Mouse (Mus musculus) CH12.LX (cell line): ENCODE measurements at regions not wholly inside any gene's neighbourhood (a gene's known extent, or its start where the extent isn't known, plus 50 kb on each side); places are given as distances from the start of the nearest gene placed in this dataset.
A peak's percentile ranks its signal among the peaks of the same experiment; 100 is the strongest.

Source experiments
- DNase-seq: peaks from one replicate; pipeline ENCODE4 v3.0.0-alpha.2; 2013; ENCODE audit errors: extremely low read depth
- H3K27ac ChIP-seq: 2 replicates; pipeline ENCODE4 v1.5.1; 2012; ENCODE audit warnings: low read depth, mild to moderate bottlenecking, control low read depth, moderate library complexity; ENCODE audit not compliant: insufficient read depth
- H3K27me3 ChIP-seq: replicated peaks from 2 replicates; pipeline ENCODE3; 2012; ENCODE audit warnings: inconsistent platforms
- H3K36me3 ChIP-seq, 2 experiments: replicated peaks in 1 of 2; 2 replicates each; pipeline versions ENCODE3 to v1.6.1; 2012; ENCODE audit warnings: inconsistent platforms in 1 of 2, low read length in 1 of 2, mild to moderate bottlenecking in 1 of 2, mixed read lengths in 1 of 2, moderate library complexity in 1 of 2; ENCODE audit not compliant: control insufficient read depth in 1 of 2, insufficient read depth in 1 of 2
- H3K4me1 ChIP-seq, 2 experiments: 2 replicates each; pipeline ENCODE4 v1.6.1; 2012; ENCODE audit warnings: inconsistent platforms in 1 of 2, moderate library complexity in 1 of 2; ENCODE audit not compliant: insufficient read depth in 2 of 2, control insufficient read depth in 1 of 2
- H3K4me2 ChIP-seq: 2 replicates; pipeline ENCODE4 v1.6.1; 2012; ENCODE audit warnings: low read depth, mild to moderate bottlenecking, control low read depth; ENCODE audit not compliant: poor library complexity, insufficient read depth, severe bottlenecking
- H3K4me3 ChIP-seq, 3 experiments: fragments of 150-350 bp in 1 of 3; sonication (generic) in 1 of 3; replicated peaks in 1 of 3; 2 replicates each; pipeline versions ENCODE3 to v1.5.1; 2011 to 2012; ENCODE audit warnings: low read depth in 2 of 3, low read length in 2 of 3, mild to moderate bottlenecking in 2 of 3, moderate library complexity in 2 of 3, control low read depth in 1 of 3, improper control_type of control experiment in 1 of 3, inconsistent platforms in 1 of 3, mixed read lengths in 1 of 3; ENCODE audit not compliant: poor library complexity in 1 of 3
- H3K79me2 ChIP-seq: replicated peaks from 2 replicates; pipeline ENCODE4 v1.6.1; 2012; ENCODE audit warnings: mild to moderate bottlenecking, moderate library complexity; ENCODE audit not compliant: control insufficient read depth, poor library complexity, insufficient read depth, severe bottlenecking; ENCODE audit errors: extremely low read depth
- H3K9ac ChIP-seq: 2 replicates; pipeline ENCODE4 v1.6.1; 2012; ENCODE audit warnings: low read depth, mild to moderate bottlenecking, control low read depth, moderate library complexity; ENCODE audit not compliant: insufficient read depth
- H3K9me3 ChIP-seq: replicated peaks from 2 replicates; pipeline ENCODE3; 2012; ENCODE audit warnings: low read length, inconsistent platforms, mixed read lengths
- CHD2 ChIP-seq: IDR thresholded peaks from 2 replicates; pipeline ENCODE4 v1.6.1; 2011; ENCODE audit warnings: low read length, improper control_type of control experiment
- CTCF ChIP-seq, 2 experiments: IDR thresholded peaks in 1 of 2; conservative IDR thresholded peaks in 1 of 2; 2 replicates each; pipeline ENCODE4 v1.5.1; 2011 to 2012; ENCODE audit warnings: low read depth in 2 of 2, low read length in 2 of 2, improper control_type of control experiment in 1 of 2, inconsistent platforms in 1 of 2, mild to moderate bottlenecking in 1 of 2, moderate library complexity in 1 of 2
- E2F4 ChIP-seq: IDR thresholded peaks from 2 replicates; pipeline ENCODE4 v1.6.1; 2011; ENCODE audit warnings: low read depth, low read length, improper control_type of control experiment; ENCODE audit not compliant: insufficient replicate concordance
- EP300 ChIP-seq: IDR thresholded peaks from 2 replicates; pipeline ENCODE4 v1.6.1; 2011; ENCODE audit warnings: low read length, improper control_type of control experiment
- HCFC1 ChIP-seq: IDR thresholded peaks from 2 replicates; pipeline ENCODE4 v1.6.1; 2012; ENCODE audit warnings: low read depth, mild to moderate bottlenecking, inconsistent platforms, low read length, improper control_type of control experiment
- IRF4 ChIP-seq: IDR thresholded peaks from 2 replicates; pipeline ENCODE4 v1.6.1; 2014; ENCODE audit warnings: low read depth, mild to moderate bottlenecking, inconsistent platforms, low read length, improper control_type of control experiment
- JUN ChIP-seq: IDR thresholded peaks from 2 replicates; pipeline ENCODE4 v1.6.1; 2011; ENCODE audit warnings: low read depth, mild to moderate bottlenecking, low read length, improper control_type of control experiment, moderate library complexity; ENCODE audit not compliant: insufficient read depth
- MEF2A ChIP-seq: IDR thresholded peaks from 2 replicates; pipeline ENCODE4 v1.6.1; 2014; ENCODE audit warnings: low read depth, mild to moderate bottlenecking, inconsistent platforms, low read length, improper control_type of control experiment, borderline replicate concordance
- MXI1 ChIP-seq: IDR thresholded peaks from 2 replicates; pipeline ENCODE4 v1.6.1; 2011; ENCODE audit warnings: mild to moderate bottlenecking, low read depth, low read length, improper control_type of control experiment
- MYC ChIP-seq: IDR thresholded peaks from 2 replicates; pipeline ENCODE4 v1.6.1; 2011; ENCODE audit warnings: low read depth, mild to moderate bottlenecking, improper control_type of control experiment, low read length
- NELFE ChIP-seq: IDR thresholded peaks from 2 replicates; pipeline ENCODE4 v1.6.1; 2011; ENCODE audit warnings: low read depth, low read length, improper control_type of control experiment
- NRF1 ChIP-seq: IDR thresholded peaks from 2 replicates; pipeline ENCODE4 v1.6.1; 2014; ENCODE audit warnings: low read depth, mild to moderate bottlenecking, inconsistent platforms, low read length, improper control_type of control experiment, moderate library complexity
- PAX5 ChIP-seq: IDR thresholded peaks from 2 replicates; pipeline ENCODE4 v1.6.1; 2012; ENCODE audit warnings: low read length, inconsistent platforms, mixed read lengths
- RAD21 ChIP-seq: IDR thresholded peaks from 2 replicates; pipeline ENCODE4 v1.6.1; 2011; ENCODE audit warnings: low read depth, mild to moderate bottlenecking, low read length, improper control_type of control experiment, moderate library complexity
- SMC3 ChIP-seq: IDR thresholded peaks from 2 replicates; pipeline ENCODE4 v1.6.1; 2011; ENCODE audit warnings: low read depth, low read length, improper control_type of control experiment
- TCF12 ChIP-seq: IDR thresholded peaks from 2 replicates; pipeline ENCODE4 v1.6.1; 2014; ENCODE audit warnings: low read depth, mild to moderate bottlenecking, inconsistent platforms, low read length, improper control_type of control experiment
- USF1 ChIP-seq: IDR thresholded peaks from 2 replicates; pipeline ENCODE4 v1.6.1; 2014; ENCODE audit warnings: low read depth, mild to moderate bottlenecking, inconsistent platforms, low read length, improper control_type of control experiment
- dilution Hi-C: fragments of 300-500 bp; cut with MboI; formaldehyde crosslinking; loops from 2 replicates; pipeline ENCODE4 v1.14.3; 2020; ENCODE audit warnings: low sequenced_read_pairs; ENCODE audit not compliant: extremely low pct_unique_long_range_greater_than_20kb, extremely low pct_ligation_motif_present
- in situ Hi-C: fragments of 300-500 bp; cut with MboI; formaldehyde crosslinking; loops from 3 replicates; pipeline ENCODE4 v1.14.3; 2019; ENCODE audit warnings: low sequenced_read_pairs, low pct_ligation_motif_present, low pct_unique_long_range_greater_than_20kb, mixed read lengths

DNA sequence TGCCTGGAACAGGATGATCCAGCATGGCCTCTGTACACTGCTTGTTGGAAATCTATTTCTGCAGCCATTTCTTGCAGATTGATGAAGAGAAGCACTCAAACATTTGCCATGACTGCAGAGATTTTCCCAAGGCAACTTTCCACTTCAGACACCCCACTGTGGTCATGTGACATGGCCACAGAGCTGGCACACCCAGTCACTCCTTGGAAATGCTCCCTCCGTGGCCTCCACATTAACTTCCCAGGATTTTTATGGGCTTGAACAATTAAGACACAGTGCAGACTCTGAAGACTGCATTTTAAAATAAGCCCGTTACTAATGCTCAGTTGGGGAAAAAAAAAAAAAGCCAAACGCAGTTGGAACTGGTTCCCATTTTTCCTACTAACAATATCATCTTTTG, 80.2 kb upstream of the Sptlc3 start:
- in situ Hi-C loops, result no loop called here

DNA sequence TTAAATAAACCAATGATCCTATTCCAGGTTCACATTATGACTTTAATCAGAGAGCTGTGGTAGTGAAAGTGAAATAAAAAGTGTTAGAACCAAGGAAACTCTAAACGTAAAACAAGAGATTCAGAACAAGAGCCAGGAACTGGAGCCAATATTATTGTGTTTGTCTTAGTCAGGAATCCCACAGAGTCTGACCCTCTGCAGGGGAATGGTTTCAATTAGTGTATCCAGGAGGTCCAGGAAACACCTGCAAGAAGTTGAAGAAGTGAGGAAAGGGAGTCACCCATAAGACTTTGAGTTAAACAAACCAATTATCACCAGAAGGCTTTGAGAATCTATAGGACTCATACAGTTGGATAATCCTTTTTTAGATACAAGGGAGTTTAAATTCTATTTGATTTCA, 76.2 kb upstream of the Sptlc3 start:
- no peak for DNase-seq
- no peak overlapping the region for H3K4me3 ChIP-seq
- H3K79me2 ChIP-seq, result no peaks in the 10 kb centered on the region
- H3K9me3 ChIP-seq, result no peaks in the 10 kb centered on the region
- peaks cover 14% of the 10 kb centered on the region for H3K27me3 ChIP-seq
- TF ChIP-seq JUN (no peak), EP300 (no peak), PAX5 (no peak), HCFC1 (no peak), IRF4 (no peak)
- TF ChIP-seq, all 38 proteins: peak for 0
- dilution Hi-C loops (no loop called here), in situ Hi-C loops (no loop called here)
- H3K36me3 ChIP-seq, result no peaks in the 10 kb centered on the region
- H3K4me1 ChIP-seq, result no peaks in the 10 kb centered on the region
- H3K27ac ChIP-seq, result no peak overlapping the region
- no peak overlapping the region for H3K9ac ChIP-seq
- no peak overlapping the region for H3K4me2 ChIP-seq

More for the DNA sequence above, 80.2 kb upstream of the Sptlc3 start:
- Histone ChIP-seq H3K27me3 (peaks cover 4% of the 10 kb centered on the region), H3K27ac (no peak overlapping the region), H3K36me3 (no peaks in the 10 kb centered on the region), H3K4me1 (no peaks in the 10 kb centered on the region), H3K4me3 (no peak overlapping the region), H3K9me3 (no peaks in the 10 kb centered on the region), H3K79me2 (no peaks in the 10 kb centered on the region), H3K4me2 (no peak overlapping the region), H3K9ac (no peak overlapping the region)
- DNase-seq, result no peak
- dilution Hi-C loops, result no loop called here
- TF ChIP-seq USF1, result no peak
- TF ChIP-seq MEF2A, result no peak
- TF ChIP-seq TCF12, result no peak
- no peak for TF ChIP-seq E2F4
- TF ChIP-seq CHD2, result no peak
- no peak for TF ChIP-seq NELFE
- TF ChIP-seq PAX5, result no peak
- no peak for TF ChIP-seq MYC
- no peak for TF ChIP-seq MXI1
- TF ChIP-seq SMC3, result no peak

DNA sequence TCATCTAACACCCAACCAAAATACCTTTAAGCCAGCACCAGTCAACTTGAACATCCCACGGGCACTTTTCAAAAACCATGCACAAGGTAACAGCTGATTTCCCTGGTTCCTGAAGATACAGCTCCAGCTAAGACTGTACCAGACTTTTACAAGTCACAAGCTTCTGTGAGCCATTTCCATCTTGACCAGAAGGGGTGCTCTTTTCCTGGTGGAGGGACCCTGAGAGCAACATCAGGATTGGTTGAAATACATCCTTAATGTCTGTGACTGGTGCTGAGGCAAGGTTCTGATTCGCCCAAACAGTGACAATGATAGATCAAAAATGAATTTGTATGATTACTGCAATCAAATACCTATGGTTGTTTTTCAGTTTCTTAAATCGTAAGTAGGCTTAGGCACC, 71.0 kb upstream of the Sptlc3 start:
- no peaks in the 10 kb centered on the region for H3K79me2 ChIP-seq
- TF ChIP-seq RAD21 (no peak), NRF1 (no peak), CTCF (conservative IDR thresholded peaks at IDR 0.05 in 1 of 2, IDR thresholded peaks at IDR 0.05 in 1 of 2; ENCODE audit: low read depth in 2 of 2, low read length in 2 of 2) (peak; percentile 12 to 20; a peak in 1 of 4 replicates)
- TF ChIP-seq, all 38 proteins: peak for 1
- dilution Hi-C loops (no loop called here), in situ Hi-C loops (no loop called here)
- Histone ChIP-seq H3K9ac (no peak overlapping the region), H3K4me1 (no peaks in the 10 kb centered on the region), H3K4me3 (no peak overlapping the region), H3K27me3 (peaks cover 17% of the 10 kb centered on the region), H3K9me3 (no peaks in the 10 kb centered on the region), H3K36me3 (no peaks in the 10 kb centered on the region), H3K27ac (no peak overlapping the region), H3K4me2 (no peak overlapping the region)
- DNase-seq, result peak; percentile 7
